Mouse (Mus musculus): ENCODE measurements around the gene Spata31d1d.

GRCm38 (mm10) chr13:59741096-59741495 is 9.5 kb upstream of the Spata31d1d start:
- TF ChIP-seq CTCF (IDR thresholded peaks at IDR 0.05) (no peak), EP300 (IDR thresholded peaks at IDR 0.05) (no peak)
